Mouse (Mus musculus) embryonic fibroblast, embryonic 13.5 days (primary cell): ENCODE measurements around the gene Gm6904.
"Not testable (repeated sequence)": the region's sequence is repeated elsewhere in the genome, so short reads cannot be mapped to it uniquely, and the experiment has no call there.

Experiments used
- CTCF ChIP-seq: IDR thresholded peaks from 2 replicates; pipeline ENCODE4 v1.5.1; 2011; ENCODE audit warnings: mild to moderate bottlenecking, control low read depth, low read length, moderate library complexity, borderline replicate concordance; ENCODE audit not compliant: insufficient read depth
- POLR2A ChIP-seq: IDR thresholded peaks from 2 replicates; pipeline ENCODE4 v1.6.1; 2011; ENCODE audit warnings: low read depth, mild to moderate bottlenecking, control low read depth, low read length, moderate library complexity

DNA sequence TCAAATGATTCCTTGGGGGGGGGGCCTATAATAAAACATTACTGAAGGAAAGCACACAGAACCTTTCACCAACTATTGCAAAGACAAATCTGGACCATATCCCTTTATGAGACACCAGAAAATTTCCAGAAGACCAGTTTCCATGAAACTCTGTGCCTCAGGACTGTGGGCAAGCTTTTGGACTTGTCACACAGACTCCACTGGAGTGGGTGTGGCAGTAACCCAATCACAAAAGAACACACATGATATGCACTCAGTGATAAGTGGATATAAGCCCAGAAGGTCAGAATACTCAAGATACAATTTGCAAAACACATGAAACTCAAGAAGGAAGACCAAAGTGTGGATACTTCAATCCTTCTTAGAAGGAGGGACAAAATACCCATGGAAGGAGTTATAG is 31.8 kb upstream of the Gm6904 start:
- not testable (repeated sequence) for TF ChIP-seq CTCF, POLR2A
